Mouse (Mus musculus): ENCODE data around the gene Fam172a.

DNA sequence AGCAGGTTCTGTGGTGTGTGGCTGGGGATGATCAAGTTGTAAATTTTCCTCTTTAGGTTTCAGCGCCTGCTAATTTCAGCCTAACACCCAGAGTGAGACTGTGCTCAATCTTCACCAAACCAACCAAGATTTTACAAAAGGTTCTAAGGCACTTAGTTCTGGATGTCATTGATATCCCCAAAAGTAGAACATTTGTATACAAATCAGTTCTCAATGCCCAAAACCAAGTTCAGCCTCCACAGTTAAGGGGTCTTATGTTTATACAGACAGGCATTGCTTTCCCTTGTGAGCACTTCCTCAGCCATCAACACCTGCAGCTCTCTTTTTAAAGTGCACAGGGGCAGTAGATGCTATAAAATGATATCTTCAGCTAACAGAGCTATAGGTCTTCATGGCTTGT, 473.1 kb downstream of the Fam172a start:
- TF ChIP-seq CTCF (IDR thresholded peaks at IDR 0.05; ENCODE audit: borderline replicate concordance, insufficient read depth, low read length) = no peak
- TF ChIP-seq POLR2A (IDR thresholded peaks at IDR 0.05; ENCODE audit: low read depth, low read length) = no peak
